8 mouse cellular contexts compared by ENCODE assay signal in genomic region chr4:62944326-62944879, GRCm38 (mm10). TPM values are rescaled to one million over a fixed set of nuclear protein-coding genes. Genes with fewer than 3 reads are reported as not detected.
DNase-seq lines count a peak whose midpoint lies in the region; ATAC-seq lines count a peak whose summit lies in the region.

No protein-coding gene starts in this region.

- no peaks in the 10 kb centered on the region for H3K27me3 ChIP-seq in liver, embryonic 12.5 days (replicated peaks)

- no peak overlapping the region for H3K4me2 ChIP-seq in liver, embryonic 12.5 days

- 41% methylated on average over 4 of the region's 4 CpGs for WGBS in liver, embryonic 12.5 days (ENCODE audit: insufficient replicate concordance)

- no peaks in the 10 kb centered on the region for H3K36me3 ChIP-seq in liver, embryonic 12.5 days

- no peak for DNase-seq in cerebellum, adult 8-10 months
- peak; percentile 17 for DNase-seq in liver
- peak; percentile 45 for DNase-seq in kidney, adult 18-20 months
- peak; percentile 12 for DNase-seq in mesoderm, embryonic 11.5 days (ENCODE audit: low read depth, low spot score)
- DNase-seq in layer of hippocampus, postnatal 36 days = no peak
- DNase-seq in left cerebral cortex, adult 9 months (ENCODE audit: low spot score in 2 of 2) = no peak

- no peak overlapping the region for H3K4me3 ChIP-seq in liver, embryonic 12.5 days

- H3K27ac ChIP-seq in liver, embryonic 12.5 days = no peak overlapping the region

- no peaks in the 10 kb centered on the region for H3K9me3 ChIP-seq in liver, embryonic 12.5 days (replicated peaks)

- no peaks in the 10 kb centered on the region for H3K4me1 ChIP-seq in liver, embryonic 12.5 days

- no peak overlapping the region for H3K9ac ChIP-seq in liver, embryonic 12.5 days

- peak; percentile 56; the same call in 1 of the 2 replicates for ATAC-seq in cerebellum, adult (ENCODE audit: insufficient number of reproducible peaks, low FRiP score, low TSS enrichment)
- no peak for ATAC-seq in liver, embryonic 12.5 days

RNA-seq across cellular contexts. Expression of gene Zfp618, which starts 21.0 kb away (rescaled TPM):
- polyA plus RNA-seq in liver, embryonic 12.5 days (2016; fragmentation: Nextera tagmentation; extraction: Ambion mirVana) = 4.4 and 5.8 TPM in 2 replicates
- 1 to 10 TPM; 2.7 to 2.9 TPM for total RNA-seq in layer of hippocampus, postnatal 36 days (2021)

Comparison
In these comparisons a context has a peak if more than half of its experiments do, and no peak if none do; other contexts are left out.
1. DNase-seq: peak in liver (single experiment), kidney, adult 18-20 months (single experiment) and mesoderm, embryonic 11.5 days (single experiment); none in cerebellum, adult 8-10 months (single experiment), layer of hippocampus, postnatal 36 days (0 of 2) and left cerebral cortex, adult 9 months (0 of 2).